Mouse (Mus musculus) limb, embryonic 12.5 days (tissue): ENCODE data around the gene Rhbdd1. TPM values are rescaled to one million over a fixed set of nuclear protein-coding genes. Genes with fewer than 3 reads are reported as not detected.

Experiments
- ATAC-seq: fragments of 200-750 bp; cut with Nextera tagmentation; 2 replicates; pipeline ENCODE4 v1.8.0; 2017; ENCODE audit warnings: low read depth, moderate TSS enrichment; ENCODE audit not compliant: insufficient number of reproducible peaks, insufficient read depth, low FRiP score, low TSS enrichment
- H3K27ac ChIP-seq: fragments of 300-500 bp; sonication (generic); 2 replicates; pipeline ENCODE4 v1.5.1; 2016; ENCODE audit warnings: mild to moderate bottlenecking, moderate library complexity
- H3K27me3 ChIP-seq: fragments of 300-500 bp; sonication (generic); 2 replicates; pipeline ENCODE4 v1.6.1; 2016; ENCODE audit warnings: mild to moderate bottlenecking, moderate library complexity
- H3K36me3 ChIP-seq: fragments of 300-500 bp; sonication (generic); 2 replicates; pipeline ENCODE4 v1.6.1; 2016; ENCODE audit warnings: mild to moderate bottlenecking, moderate library complexity
- H3K4me1 ChIP-seq: fragments of 300-500 bp; sonication (generic); replicated peaks from 2 replicates; pipeline ENCODE4 v1.6.1; 2016
- H3K4me2 ChIP-seq: fragments of 300-500 bp; sonication (generic); 2 replicates; pipeline ENCODE4 v1.6.1; 2016; ENCODE audit warnings: mild to moderate bottlenecking, moderate library complexity
- H3K4me3 ChIP-seq: fragments of 300-500 bp; sonication (generic); replicated peaks from 2 replicates; pipeline ENCODE4 v1.5.1; 2016; ENCODE audit warnings: mild to moderate bottlenecking
- H3K9ac ChIP-seq: fragments of 300-500 bp; sonication (generic); replicated peaks from 2 replicates; pipeline ENCODE4 v1.6.1; 2016; ENCODE audit warnings: mild to moderate bottlenecking, moderate library complexity
- H3K9me3 ChIP-seq: fragments of 300-500 bp; sonication (generic); 2 replicates; pipeline ENCODE4 v1.6.1; 2016; ENCODE audit warnings: mild to moderate bottlenecking, moderate library complexity
- WGBS: fragments of 180-500 bp; shearing (Covaris S2); methylation state at CpG from one replicate; pipeline ENCODE4 v1.1.7; 2016; 5-methylcytosine and 5-hydroxymethylcytosine counted together
- polyA plus RNA-seq: library from polyadenylated mRNA; unstranded; fragments of >200 nt; fragmentation: Nextera tagmentation; extraction: Ambion mirVana; gene quantifications from 2 replicates; pipeline ENCODE4 v1.2.1, GENCODE M21; 2016

The Rhbdd1 gene
- polyA plus RNA-seq, 1 experiment from 2014 or later, result 7.7 TPM

DNA sequence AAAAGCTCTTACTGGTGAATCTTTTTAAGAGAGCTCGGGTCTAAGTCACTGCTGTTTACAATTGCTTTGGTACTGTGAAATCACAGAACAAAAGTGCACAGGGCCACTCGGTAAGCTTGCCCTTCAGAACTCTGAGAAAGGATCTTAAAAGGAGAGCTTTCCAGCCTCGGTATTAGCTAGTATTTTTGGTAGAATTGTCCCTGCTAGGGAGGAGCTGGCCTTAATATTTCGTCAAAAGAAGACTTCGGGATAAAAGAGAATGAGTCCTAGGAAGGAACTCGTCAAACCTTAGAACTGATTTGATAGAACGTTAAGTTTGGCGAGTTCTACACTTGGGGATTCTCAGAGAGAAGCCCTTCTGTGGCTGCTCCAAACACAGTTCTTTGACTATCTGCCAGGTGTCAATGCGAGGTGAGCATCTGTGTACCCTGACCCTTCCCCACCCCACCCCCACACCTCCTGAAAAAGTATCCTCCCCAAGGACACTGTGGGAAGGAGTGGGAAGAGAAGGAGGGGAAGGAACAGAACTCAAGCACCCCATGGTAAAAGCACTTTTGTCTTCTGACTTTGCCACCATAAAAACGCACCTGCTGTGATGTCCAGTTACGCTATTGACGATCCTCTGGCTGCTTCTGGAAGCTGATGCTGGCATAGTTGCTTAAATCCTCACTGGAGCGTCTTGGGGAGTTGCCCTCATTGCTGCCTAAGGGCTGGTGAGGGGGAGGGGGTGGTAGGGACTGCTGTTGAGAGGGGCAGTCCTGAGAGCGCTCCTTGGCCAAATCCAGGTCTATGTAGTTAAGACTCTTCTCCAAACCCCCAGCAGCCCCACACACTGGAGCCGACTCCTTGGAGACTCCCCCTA, 29.8 kb upstream of the Rhbdd1 start:
- Histone ChIP-seq H3K27ac (peak overlapping the region; percentile 62), H3K4me2 (peak overlapping the region; percentile 85), H3K9ac (peak overlapping the region; percentile 57), H3K9me3 (no peaks in the 10 kb centered on the region; the same call in 1 of the 2 replicates), H3K4me1 (peaks cover 57% of the 10 kb centered on the region), H3K27me3 (0 out of 2 replicates have a peak, but pooled peaks cover 6% of the 10 kb centered on the region), H3K4me3 (peak overlapping the region; percentile 72), H3K36me3 (peaks cover 25% of the 10 kb centered on the region)
- no peak for ATAC-seq
- WGBS, result 36% methylated on average over 15 of the region's 15 CpGs

- Histone ChIP-seq H3K36me3 (peaks cover 25% of the 10 kb centered on the region), H3K27ac (peak overlapping the region; percentile 62), H3K9me3 (no peaks in the 10 kb centered on the region; the same call in 1 of the 2 replicates), H3K4me3 (peak overlapping the region; percentile 72), H3K27me3 (0 out of 2 replicates have a peak, but pooled peaks cover 6% of the 10 kb centered on the region), H3K4me2 (peak overlapping the region; percentile 85), H3K9ac (peak overlapping the region; percentile 57), H3K4me1 (peaks cover 59% of the 10 kb centered on the region)
- WGBS, result 68% methylated on average over 22 of the region's 22 CpGs
- no peak for ATAC-seq
These were observed 29.0 kb upstream of the Rhbdd1 start for GRCm38 (mm10) chr1:82287052-82287775.

- Histone ChIP-seq H3K27me3 (0 out of 2 replicates have a peak, but pooled peaks cover 6% of the 10 kb centered on the region), H3K36me3 (peaks cover 25% of the 10 kb centered on the region), H3K9me3 (no peaks in the 10 kb centered on the region; the same call in 1 of the 2 replicates), H3K4me3 (peak overlapping the region; percentile 72), H3K27ac (no peak overlapping the region; the same call in 1 of the 2 replicates), H3K4me1 (peaks cover 60% of the 10 kb centered on the region), H3K4me2 (peak overlapping the region; percentile 85), H3K9ac (peak overlapping the region; percentile 57)
- ATAC-seq, result no peak
- 92% methylated on average over 16 of the region's 16 CpGs for WGBS
These were observed 28.4 kb upstream of the Rhbdd1 start for GRCm38 (mm10) chr1:82287776-82288325.

- WGBS, result 94% methylated on average over 18 of the region's 18 CpGs
- Histone ChIP-seq H3K4me3 (peak overlapping the region; percentile 72), H3K4me2 (peak overlapping the region; percentile 85), H3K27me3 (0 out of 2 replicates have a peak, but pooled peaks cover 6% of the 10 kb centered on the region), H3K27ac (no peak overlapping the region), H3K4me1 (peaks cover 65% of the 10 kb centered on the region), H3K9me3 (no peaks in the 10 kb centered on the region; the same call in 1 of the 2 replicates), H3K36me3 (peaks cover 25% of the 10 kb centered on the region), H3K9ac (no peak overlapping the region)
- no peak for ATAC-seq
These were observed 27.7 kb upstream of the Rhbdd1 start for GRCm38 (mm10) chr1:82288421-82288990.

- ATAC-seq, result no peak
- peaks cover 59% of the 10 kb centered on the region for H3K4me1 ChIP-seq
- H3K27me3 ChIP-seq, result 0 out of 2 replicates have a peak, but pooled peaks cover 6% of the 10 kb centered on the region
- peaks cover 25% of the 10 kb centered on the region for H3K36me3 ChIP-seq
- peak overlapping the region; percentile 83 for H3K9ac ChIP-seq
- 69% methylated on average over 35 of the region's 35 CpGs for WGBS
- peak overlapping the region; percentile 72 for H3K4me3 ChIP-seq
- H3K4me2 ChIP-seq, result peak overlapping the region; percentile 85
- H3K27ac ChIP-seq, result peak overlapping the region; percentile 97
- H3K9me3 ChIP-seq, result no peaks in the 10 kb centered on the region; the same call in 1 of the 2 replicates
These were observed 26.9 kb upstream of the Rhbdd1 start for GRCm38 (mm10) chr1:82289116-82289989.

DNA sequence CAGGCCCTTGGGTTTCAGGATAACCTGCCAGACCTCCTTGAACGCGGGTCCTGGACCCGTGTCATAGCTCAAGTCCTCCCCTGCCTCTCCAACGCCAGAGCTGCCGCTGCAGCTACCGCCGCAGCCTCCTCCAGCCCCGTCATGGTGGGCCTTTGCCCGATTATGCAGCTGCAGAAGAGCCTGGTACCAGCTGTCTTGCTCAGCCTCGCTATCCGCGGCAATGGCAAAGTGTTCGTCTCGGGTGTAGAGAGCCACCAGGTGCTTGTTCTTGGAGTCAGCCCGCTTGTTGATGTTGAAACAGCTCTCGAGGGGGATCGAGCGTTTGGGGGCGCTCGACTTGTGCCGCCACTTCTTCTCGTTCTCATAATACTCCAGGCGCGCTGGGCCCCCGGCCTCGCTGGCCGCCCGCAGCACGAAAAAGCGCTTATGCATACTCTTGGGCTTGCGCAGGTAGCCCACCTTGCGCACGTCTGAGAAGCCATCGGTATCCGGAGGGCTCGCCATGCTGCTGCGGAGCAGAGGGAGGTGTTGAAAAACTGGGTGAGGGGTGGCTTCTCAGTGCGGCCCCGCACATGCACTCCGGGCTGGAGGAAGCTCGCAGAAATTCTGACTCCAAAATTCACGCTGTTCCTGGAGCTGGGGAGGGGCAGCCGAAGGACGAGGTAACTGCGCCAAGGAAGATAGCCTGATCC, 26.1 kb upstream of the Rhbdd1 start:
- Histone ChIP-seq H3K4me1 (peaks cover 57% of the 10 kb centered on the region), H3K27ac (peak overlapping the region; percentile 97), H3K4me3 (peak overlapping the region; percentile 72), H3K9me3 (no peaks in the 10 kb centered on the region; the same call in 1 of the 2 replicates), H3K27me3 (0 out of 2 replicates have a peak, but pooled peaks cover 6% of the 10 kb centered on the region), H3K9ac (peak overlapping the region; percentile 83), H3K4me2 (peak overlapping the region; percentile 85), H3K36me3 (peaks cover 25% of the 10 kb centered on the region)
- WGBS, result under 1% methylated on average over 45 of the region's 45 CpGs
- no peak for ATAC-seq

DNA sequence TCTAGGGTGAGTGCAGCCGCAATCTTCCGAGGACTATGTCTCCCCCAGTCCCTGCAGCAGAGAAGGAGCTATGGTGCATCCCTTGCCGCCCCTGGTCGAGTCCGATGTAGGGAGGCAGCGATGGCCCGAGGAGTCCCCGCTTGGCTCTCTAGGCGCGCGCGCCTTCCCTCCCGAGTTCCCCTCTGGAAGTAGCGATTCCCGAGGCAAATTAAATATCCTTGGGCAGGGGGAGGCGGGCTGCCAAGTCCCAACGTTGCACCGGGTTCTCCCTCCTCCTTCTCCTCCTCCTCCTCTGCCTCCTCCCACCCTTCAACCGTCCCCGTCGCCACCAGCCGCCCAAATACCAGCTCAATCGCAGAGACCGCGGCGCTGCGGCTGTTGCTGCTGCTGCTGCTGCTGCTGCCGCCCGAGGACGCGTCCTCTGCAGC, 25.5 kb upstream of the Rhbdd1 start:
- Histone ChIP-seq H3K4me2 (peak overlapping the region; percentile 85), H3K4me1 (peaks cover 54% of the 10 kb centered on the region), H3K9ac (peak overlapping the region; percentile 83), H3K4me3 (peak overlapping the region; percentile 72), H3K36me3 (peaks cover 25% of the 10 kb centered on the region), H3K9me3 (no peaks in the 10 kb centered on the region; the same call in 1 of the 2 replicates), H3K27ac (peak overlapping the region; percentile 97), H3K27me3 (0 out of 2 replicates have a peak, but pooled peaks cover 6% of the 10 kb centered on the region)
- ATAC-seq, result peak; percentile 45
- WGBS, result 0% methylated on average over 31 of the region's 31 CpGs

DNA sequence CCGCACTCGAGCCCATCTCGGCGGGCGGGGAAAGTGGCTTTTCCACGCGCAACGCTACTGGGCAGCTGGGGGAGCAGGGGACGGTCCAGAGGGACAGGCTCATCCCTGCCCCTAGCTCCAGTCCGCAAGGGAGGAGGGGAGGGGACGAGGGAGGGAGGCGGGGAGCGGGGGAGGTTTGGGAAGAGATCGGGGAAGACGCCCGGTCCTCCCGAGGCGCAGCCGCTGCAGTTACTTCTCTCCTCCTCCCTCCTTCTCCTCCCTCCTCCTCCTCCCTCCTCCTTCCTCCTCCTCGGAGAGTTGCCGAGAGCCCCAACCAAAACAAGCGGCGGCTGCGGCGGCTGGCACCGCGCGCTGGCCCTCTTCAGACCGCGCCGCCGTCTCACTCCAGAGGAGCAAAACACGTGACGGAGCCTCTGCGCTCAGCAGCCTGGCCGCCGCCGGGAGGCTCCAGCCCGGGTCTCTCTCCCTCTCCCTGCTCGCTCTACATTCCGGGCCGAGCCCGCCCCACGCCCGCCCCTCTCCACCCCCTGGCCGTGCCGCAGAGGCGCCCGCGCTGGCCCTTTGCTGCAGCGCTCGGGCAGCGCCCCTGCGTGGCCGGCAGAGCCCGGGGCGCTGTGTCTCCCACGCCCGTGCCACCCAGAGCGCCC, 25.0 kb upstream of the Rhbdd1 start, which contains the start of gene Irs1:
TSS of gene Irs1 (minus strand) at position 266 of the 647 bp plus-strand sequence.
- Histone ChIP-seq H3K4me2 (peak within 1 kb of the TSS; percentile 85), H3K4me3 (peak within 1 kb of the TSS; percentile 72), H3K27me3 (0 out of 2 replicates have a peak, but pooled peaks cover 6% of the 10 kb centered on the region), H3K9ac (peak within 1 kb of the TSS; percentile 83), H3K27ac (peak within 1 kb of the TSS; percentile 97), H3K36me3 (peaks cover 25% of the 10 kb centered on the region), H3K9me3 (no peaks in the 10 kb centered on the region; the same call in 1 of the 2 replicates), H3K4me1 (peaks cover 50% of the 10 kb centered on the region)
- WGBS, result under 1% methylated on average over 54 of the region's 60 CpGs
- peak; percentile 85 for ATAC-seq
